Mouse (Mus musculus) bone marrow, adult 2 months (tissue): ENCODE data around the gene Gm9376.

ENCODE experiments used
- CTCF ChIP-seq: fragments of 200-500 bp; IDR thresholded peaks from 2 replicates; pipeline ENCODE4 v1.5.1; 2011; ENCODE audit warnings: low read length, control low read depth; ENCODE audit not compliant: control insufficient read depth, insufficient read depth
- POLR2A ChIP-seq: fragments of 200-500 bp; IDR thresholded peaks from 2 replicates; pipeline ENCODE4 v1.6.1; 2011; ENCODE audit warnings: low read depth, mild to moderate bottlenecking, control low read depth, low read length, borderline replicate concordance; ENCODE audit not compliant: control insufficient read depth

GRCm38 (mm10) chr14:118232381-118232970 lies 34.3 kb upstream of the Gm9376 start:
- TF ChIP-seq POLR2A, result no peak
- TF ChIP-seq CTCF, result no peak
